Mouse (Mus musculus): ENCODE measurements around the gene Pxk. TPM values are rescaled to one million over a fixed set of nuclear protein-coding genes. Genes with fewer than 3 reads are reported as not detected.

The Pxk gene
- polyA plus RNA-seq, 1 experiment from 2014 or later = 12.4 TPM

- Histone ChIP-seq H3K36me3 (ENCODE audit: control insufficient read depth, insufficient read depth) (peaks cover under 1% of the 10 kb centered on the region), H3K4me3 (ENCODE audit: low read depth, low read length) (no peak overlapping the region), H3K27ac (ENCODE audit: low read length) (no peak overlapping the region), H3K9me3 (replicated peaks; ENCODE audit: control insufficient read depth, low read length) (no peaks in the 10 kb centered on the region), H3K4me1 (ENCODE audit: control insufficient read depth, low read depth, low read length) (no peaks in the 10 kb centered on the region), H3K27me3 (ENCODE audit: control insufficient read depth, insufficient read depth, low read depth, low read length) (no peaks in the 10 kb centered on the region), H3K9ac (ENCODE audit: low read depth, low read length) (no peak overlapping the region), H3K4me2 (ENCODE audit: low read depth, low read length) (no peak overlapping the region)
- ATAC-seq (ENCODE audit: low read depth) = no peak
- WGBS (ENCODE audit: insufficient replicate concordance) = 76% methylated on average over 13 of the region's 13 CpGs
Measured at GRCm38 (mm10) chr14:8145594-8146558, 47.9 kb downstream of the Pxk start.

- 66% methylated on average over 11 of the region's 11 CpGs for WGBS (ENCODE audit: insufficient replicate concordance)
- Histone ChIP-seq H3K9me3 (replicated peaks; ENCODE audit: control insufficient read depth, low read length) (no peaks in the 10 kb centered on the region), H3K4me2 (ENCODE audit: low read depth, low read length) (no peak overlapping the region), H3K27ac (ENCODE audit: low read length) (no peak overlapping the region), H3K27me3 (ENCODE audit: control insufficient read depth, insufficient read depth, low read depth, low read length) (no peaks in the 10 kb centered on the region), H3K4me3 (ENCODE audit: low read depth, low read length) (no peak overlapping the region), H3K4me1 (ENCODE audit: control insufficient read depth, low read depth, low read length) (no peaks in the 10 kb centered on the region), H3K9ac (ENCODE audit: low read depth, low read length) (no peak overlapping the region), H3K36me3 (ENCODE audit: control insufficient read depth, insufficient read depth) (peaks cover 7% of the 10 kb centered on the region)
- ATAC-seq (ENCODE audit: low read depth) = no peak
Measured at GRCm38 (mm10) chr14:8146611-8147223, 48.7 kb downstream of the Pxk start.

DNA sequence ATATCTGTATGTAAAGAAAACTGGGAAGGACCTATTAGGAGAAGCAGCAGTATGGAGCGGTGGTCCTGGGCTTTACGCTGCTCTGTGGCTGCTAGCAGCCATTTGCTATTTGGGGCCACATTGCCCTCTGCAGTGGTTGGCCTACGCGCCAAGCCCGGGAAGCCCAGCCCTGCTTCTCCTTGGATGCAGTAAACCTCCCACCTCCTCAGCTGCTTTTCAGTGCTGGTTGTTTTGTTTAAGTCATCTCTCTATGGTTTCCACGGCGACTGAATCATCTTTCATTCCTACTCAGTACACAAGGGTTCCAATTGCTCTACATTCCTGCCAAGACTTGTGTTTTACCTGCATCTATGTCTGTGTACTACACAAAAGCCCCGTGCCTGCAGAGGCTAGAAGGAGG lies 50.8 kb downstream of the Pxk start:
- WGBS (ENCODE audit: insufficient replicate concordance) = 82% methylated on average over 8 of the region's 8 CpGs
- H3K4me1 ChIP-seq (ENCODE audit: control insufficient read depth, low read depth, low read length) = no peaks in the 10 kb centered on the region
- H3K36me3 ChIP-seq (ENCODE audit: control insufficient read depth, insufficient read depth) = peaks cover 7% of the 10 kb centered on the region
- no peak for ATAC-seq (ENCODE audit: low read depth)
- no peak overlapping the region for H3K27ac ChIP-seq (ENCODE audit: low read length)
- H3K4me2 ChIP-seq (ENCODE audit: low read depth, low read length) = no peak overlapping the region
- H3K9me3 ChIP-seq (replicated peaks; ENCODE audit: control insufficient read depth, low read length) = no peaks in the 10 kb centered on the region
- H3K9ac ChIP-seq (ENCODE audit: low read depth, low read length) = no peak overlapping the region
- no peak overlapping the region for H3K4me3 ChIP-seq (ENCODE audit: low read depth, low read length)
- H3K27me3 ChIP-seq (ENCODE audit: control insufficient read depth, insufficient read depth, low read depth, low read length) = no peaks in the 10 kb centered on the region

DNA sequence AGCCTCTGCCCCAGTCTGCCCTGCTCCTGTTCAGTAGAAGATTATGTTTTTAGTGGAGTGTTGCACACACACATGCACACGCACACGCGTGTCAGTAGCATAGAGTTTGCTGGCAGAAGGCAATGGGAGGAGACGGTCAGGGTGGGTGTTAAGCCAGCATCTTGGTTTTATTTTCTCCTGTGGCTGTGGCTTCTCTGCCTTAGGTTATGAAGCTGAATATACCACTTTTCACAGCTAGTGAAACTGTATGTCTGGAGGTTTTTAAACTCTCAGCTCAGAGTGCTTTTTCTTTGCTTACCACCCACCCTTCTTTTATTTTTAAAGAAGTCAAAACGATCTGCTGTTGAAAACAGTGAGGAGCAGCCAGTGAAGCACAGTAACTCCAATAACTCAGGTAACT lies 53.7 kb downstream of the Pxk start:
- Histone ChIP-seq H3K4me3 (ENCODE audit: low read depth, low read length) (no peak overlapping the region), H3K9me3 (replicated peaks; ENCODE audit: control insufficient read depth, low read length) (no peaks in the 10 kb centered on the region), H3K9ac (ENCODE audit: low read depth, low read length) (no peak overlapping the region), H3K4me1 (ENCODE audit: control insufficient read depth, low read depth, low read length) (no peaks in the 10 kb centered on the region), H3K4me2 (ENCODE audit: low read depth, low read length) (no peak overlapping the region), H3K27ac (ENCODE audit: low read length) (no peak overlapping the region), H3K27me3 (ENCODE audit: control insufficient read depth, insufficient read depth, low read depth, low read length) (no peaks in the 10 kb centered on the region), H3K36me3 (ENCODE audit: control insufficient read depth, insufficient read depth) (peaks cover 7% of the 10 kb centered on the region)
- no peak for ATAC-seq (ENCODE audit: low read depth)
- 90% methylated on average over 5 of the region's 5 CpGs for WGBS (ENCODE audit: insufficient replicate concordance)

DNA sequence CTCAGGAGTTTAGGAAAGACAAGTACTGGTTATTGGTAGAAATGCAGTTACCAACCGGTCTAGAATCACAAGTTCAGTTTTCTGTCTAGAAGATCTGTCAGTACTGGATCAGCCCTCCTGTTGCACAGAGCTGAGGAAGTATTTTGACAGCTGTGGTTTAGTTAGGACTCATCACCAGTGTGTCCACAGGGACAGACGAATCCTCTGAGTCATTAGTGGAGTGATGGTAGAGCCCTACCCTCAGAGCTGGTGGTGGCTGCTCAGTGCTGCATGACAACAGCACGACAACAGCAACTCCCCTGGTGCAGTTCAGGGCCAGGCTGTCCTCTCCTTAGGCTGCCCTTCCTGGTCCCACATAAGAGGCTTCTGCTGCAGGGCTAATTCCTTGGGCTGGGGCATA lies 56.1 kb downstream of the Pxk start:
- Histone ChIP-seq H3K9me3 (replicated peaks; ENCODE audit: control insufficient read depth, low read length) (no peaks in the 10 kb centered on the region), H3K36me3 (ENCODE audit: control insufficient read depth, insufficient read depth) (peaks cover 7% of the 10 kb centered on the region), H3K4me1 (ENCODE audit: control insufficient read depth, low read depth, low read length) (no peaks in the 10 kb centered on the region), H3K27ac (ENCODE audit: low read length) (no peak overlapping the region), H3K4me3 (ENCODE audit: low read depth, low read length) (no peak overlapping the region), H3K4me2 (ENCODE audit: low read depth, low read length) (no peak overlapping the region), H3K9ac (ENCODE audit: low read depth, low read length) (no peak overlapping the region), H3K27me3 (ENCODE audit: control insufficient read depth, insufficient read depth, low read depth, low read length) (no peaks in the 10 kb centered on the region)
- no peak for ATAC-seq (ENCODE audit: low read depth)
- WGBS (ENCODE audit: insufficient replicate concordance) = 45% methylated on average over 3 of the region's 3 CpGs

- H3K4me3 ChIP-seq (ENCODE audit: low read depth, low read length) = no peak overlapping the region
- no peak for ATAC-seq (ENCODE audit: low read depth)
- WGBS (ENCODE audit: insufficient replicate concordance) = 49% methylated on average over 3 of the region's 3 CpGs
- no peak overlapping the region for H3K27ac ChIP-seq (ENCODE audit: low read length)
- H3K36me3 ChIP-seq (ENCODE audit: control insufficient read depth, insufficient read depth) = no peaks in the 10 kb centered on the region; the same call in 1 of the 2 replicates
- no peak overlapping the region for H3K9ac ChIP-seq (ENCODE audit: low read depth, low read length)
- no peaks in the 10 kb centered on the region for H3K9me3 ChIP-seq (replicated peaks; ENCODE audit: control insufficient read depth, low read length)
- no peaks in the 10 kb centered on the region for H3K27me3 ChIP-seq (ENCODE audit: control insufficient read depth, insufficient read depth, low read depth, low read length)
- no peaks in the 10 kb centered on the region for H3K4me1 ChIP-seq (ENCODE audit: control insufficient read depth, low read depth, low read length)
- no peak overlapping the region for H3K4me2 ChIP-seq (ENCODE audit: low read depth, low read length)
Measured at GRCm38 (mm10) chr14:8156947-8157346, 58.9 kb downstream of the Pxk start.

- Histone ChIP-seq H3K27ac (ENCODE audit: low read length) (no peak overlapping the region), H3K9ac (ENCODE audit: low read depth, low read length) (no peak overlapping the region), H3K27me3 (ENCODE audit: control insufficient read depth, insufficient read depth, low read depth, low read length) (no peaks in the 10 kb centered on the region), H3K4me2 (ENCODE audit: low read depth, low read length) (no peak overlapping the region), H3K9me3 (replicated peaks; ENCODE audit: control insufficient read depth, low read length) (no peaks in the 10 kb centered on the region), H3K4me3 (ENCODE audit: low read depth, low read length) (no peak overlapping the region), H3K36me3 (ENCODE audit: control insufficient read depth, insufficient read depth) (no peaks in the 10 kb centered on the region; the same call in none of the 2 replicates), H3K4me1 (ENCODE audit: control insufficient read depth, low read depth, low read length) (no peaks in the 10 kb centered on the region)
- no peak for ATAC-seq (ENCODE audit: low read depth)
- WGBS (ENCODE audit: insufficient replicate concordance) = 52% methylated on average over 3 of the region's 3 CpGs
Measured at GRCm38 (mm10) chr14:8158721-8159120, 60.7 kb downstream of the Pxk start.

DNA sequence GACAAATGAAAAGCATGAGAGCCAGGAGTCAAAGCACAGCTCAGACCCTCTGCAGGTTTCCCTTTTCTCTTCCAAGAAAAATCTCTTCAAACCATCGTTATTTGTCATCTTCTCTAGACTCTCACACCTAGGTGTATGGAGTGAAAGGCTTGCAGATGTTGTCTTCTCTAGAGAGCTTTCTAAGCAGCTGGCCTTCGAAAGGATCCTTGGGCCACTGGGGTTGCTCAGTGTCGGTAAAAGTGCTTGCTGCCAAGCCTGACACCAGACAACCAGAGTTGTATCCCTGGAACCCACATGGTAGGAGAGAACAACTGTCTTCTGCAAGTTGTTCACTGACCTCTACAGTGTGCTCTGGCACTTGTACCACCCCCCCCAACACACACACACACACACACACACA lies 61.1 kb downstream of the Pxk start:
- no peak for ATAC-seq (ENCODE audit: low read depth)
- no peak overlapping the region for H3K4me2 ChIP-seq (ENCODE audit: low read depth, low read length)

GRCm38 (mm10) chr14:8161777-8162176 lies 63.8 kb downstream of the Pxk start:
- Histone ChIP-seq H3K4me1 (ENCODE audit: control insufficient read depth, low read depth, low read length) (no peaks in the 10 kb centered on the region), H3K4me2 (ENCODE audit: low read depth, low read length) (no peak overlapping the region), H3K27me3 (ENCODE audit: control insufficient read depth, insufficient read depth, low read depth, low read length) (no peaks in the 10 kb centered on the region), H3K36me3 (ENCODE audit: control insufficient read depth, insufficient read depth) (peaks cover 13% of the 10 kb centered on the region), H3K9ac (ENCODE audit: low read depth, low read length) (no peak overlapping the region), H3K27ac (ENCODE audit: low read length) (no peak overlapping the region), H3K4me3 (ENCODE audit: low read depth, low read length) (no peak overlapping the region), H3K9me3 (replicated peaks; ENCODE audit: control insufficient read depth, low read length) (no peaks in the 10 kb centered on the region)
- WGBS (ENCODE audit: insufficient replicate concordance) = 73% methylated on average over 2 of the region's 2 CpGs
- ATAC-seq (ENCODE audit: low read depth) = no peak

More for the DNA sequence above, 61.1 kb downstream of the Pxk start:
- H3K4me1 ChIP-seq (ENCODE audit: control insufficient read depth, low read depth, low read length) = no peaks in the 10 kb centered on the region
- no peaks in the 10 kb centered on the region for H3K27me3 ChIP-seq (ENCODE audit: control insufficient read depth, insufficient read depth, low read depth, low read length)
- no peak overlapping the region for H3K4me3 ChIP-seq (ENCODE audit: low read depth, low read length)
- H3K36me3 ChIP-seq (ENCODE audit: control insufficient read depth, insufficient read depth) = no peaks in the 10 kb centered on the region; the same call in none of the 2 replicates
- H3K9ac ChIP-seq (ENCODE audit: low read depth, low read length) = no peak overlapping the region
- no peak overlapping the region for H3K27ac ChIP-seq (ENCODE audit: low read length)
- no peaks in the 10 kb centered on the region for H3K9me3 ChIP-seq (replicated peaks; ENCODE audit: control insufficient read depth, low read length)
- 64% methylated on average over 3 of the region's 3 CpGs for WGBS (ENCODE audit: insufficient replicate concordance)
